Mouse (Mus musculus): Measurements from ENCODE around the gene Shroom3. TPM values are rescaled to one million over a fixed set of nuclear protein-coding genes. Genes with fewer than 3 reads are reported as not detected.

Shroom3 gene
- polyA plus RNA-seq, 1 experiment from 2014 or later: 3.8 TPM

- Histone ChIP-seq H3K36me3 (ENCODE audit: control insufficient read depth, insufficient read depth, low read length) (no peaks in the 10 kb centered on the region), H3K4me3 (ENCODE audit: low read depth, low read length) (no peak overlapping the region), H3K4me1 (ENCODE audit: control insufficient read depth, insufficient read depth, low read length) (no peaks in the 10 kb centered on the region), H3K9ac (ENCODE audit: low read length) (no peak overlapping the region), H3K9me3 (ENCODE audit: control insufficient read depth, low read length) (no peaks in the 10 kb centered on the region), H3K4me2 (ENCODE audit: low read depth, severe bottlenecking) (no peak overlapping the region), H3K27ac (replicated peaks; ENCODE audit: low read depth, low read length) (no peak overlapping the region), H3K27me3 (ENCODE audit: control insufficient read depth, insufficient read depth, low read length) (no peaks in the 10 kb centered on the region)
- WGBS: 88% methylated on average over 13 of the region's 13 CpGs
- ATAC-seq (ENCODE audit: insufficient number of reproducible peaks, low FRiP score, low TSS enrichment, low read depth) (no peak), DNase-seq (ENCODE audit: low spot score) (no peak)
Measured at GRCm38 (mm10) chr5:92964691-92965090, 281.5 kb downstream of the Shroom3 start.

DNA sequence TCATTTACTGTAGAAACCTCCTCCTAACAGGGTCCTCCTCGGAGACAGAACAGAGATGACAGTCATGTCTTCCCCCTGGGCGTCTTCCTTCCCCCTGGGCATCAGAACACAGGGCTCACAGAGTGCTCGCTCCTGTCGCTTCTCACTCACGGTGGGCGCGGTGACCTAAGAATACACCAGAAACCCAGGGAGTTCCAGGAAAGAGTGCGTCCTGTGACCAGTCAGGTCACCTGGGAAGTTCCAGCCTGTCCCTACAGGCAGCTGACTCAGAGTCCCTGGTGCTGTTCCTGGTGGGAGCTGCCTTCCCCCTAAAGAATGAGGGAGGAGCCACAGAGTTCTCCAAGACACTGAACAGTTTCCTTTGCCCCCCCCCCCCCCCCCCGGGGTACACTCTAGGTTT is 283.9 kb downstream of the Shroom3 start:
- H3K27me3 ChIP-seq (ENCODE audit: control insufficient read depth, insufficient read depth, low read length): no peaks in the 10 kb centered on the region
- ATAC-seq (ENCODE audit: insufficient number of reproducible peaks, low FRiP score, low TSS enrichment, low read depth) (no peak), DNase-seq (ENCODE audit: low spot score) (no peak)
- no peak overlapping the region for H3K4me2 ChIP-seq (ENCODE audit: low read depth, severe bottlenecking)
- no peaks in the 10 kb centered on the region for H3K36me3 ChIP-seq (ENCODE audit: control insufficient read depth, insufficient read depth, low read length)
- whole genome bisulfite sequencing: 85% methylated on average over 9 of the region's 9 CpGs
- H3K9me3 ChIP-seq (ENCODE audit: control insufficient read depth, low read length): no peaks in the 10 kb centered on the region
- H3K4me3 ChIP-seq (ENCODE audit: low read depth, low read length): no peak overlapping the region
- no peaks in the 10 kb centered on the region for H3K4me1 ChIP-seq (ENCODE audit: control insufficient read depth, insufficient read depth, low read length)
- H3K9ac ChIP-seq (ENCODE audit: low read length): no peak overlapping the region
- no peak overlapping the region for H3K27ac ChIP-seq (replicated peaks; ENCODE audit: low read depth, low read length)

DNA sequence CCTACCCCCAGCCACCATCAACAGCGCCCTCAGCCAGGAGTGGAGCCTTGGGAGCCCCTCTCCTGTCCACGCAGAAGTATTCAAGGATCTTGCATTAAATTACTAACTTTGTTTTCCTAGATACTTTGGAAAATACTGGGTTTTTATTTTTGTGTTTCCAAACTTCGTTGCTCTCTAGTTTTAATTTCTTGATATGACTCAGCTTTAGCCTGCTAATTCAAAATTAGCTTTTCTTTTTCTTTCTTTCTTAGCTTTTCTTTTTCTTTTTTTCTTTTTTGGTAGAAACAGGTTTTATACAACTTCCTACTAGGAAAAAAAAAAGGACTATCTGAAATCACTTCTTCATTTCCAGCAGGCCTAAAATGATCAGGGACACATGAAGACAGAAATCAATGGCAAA is 284.7 kb downstream of the Shroom3 start:
- WGBS: 91% methylated on average over 3 of the region's 3 CpGs
- H3K9ac ChIP-seq (ENCODE audit: low read length): no peak overlapping the region
- no peaks in the 10 kb centered on the region for H3K4me1 ChIP-seq (ENCODE audit: control insufficient read depth, insufficient read depth, low read length)
- ATAC-seq (ENCODE audit: insufficient number of reproducible peaks, low FRiP score, low TSS enrichment, low read depth) (no peak), DNase-seq (ENCODE audit: low spot score) (no peak)
- no peak overlapping the region for H3K27ac ChIP-seq (replicated peaks; ENCODE audit: low read depth, low read length)
- H3K4me3 ChIP-seq (ENCODE audit: low read depth, low read length): no peak overlapping the region
- H3K27me3 ChIP-seq (ENCODE audit: control insufficient read depth, insufficient read depth, low read length): no peaks in the 10 kb centered on the region
- H3K9me3 ChIP-seq (ENCODE audit: control insufficient read depth, low read length): no peaks in the 10 kb centered on the region
- H3K36me3 ChIP-seq (ENCODE audit: control insufficient read depth, insufficient read depth, low read length): no peaks in the 10 kb centered on the region
- no peak overlapping the region for H3K4me2 ChIP-seq (ENCODE audit: low read depth, severe bottlenecking)

GRCm38 (mm10) chr5:92969443-92969842 is 286.2 kb downstream of the Shroom3 start:
- no peaks in the 10 kb centered on the region for H3K36me3 ChIP-seq (ENCODE audit: control insufficient read depth, insufficient read depth, low read length)
- DNase-seq (ENCODE audit: low spot score) (no peak), ATAC-seq (ENCODE audit: insufficient number of reproducible peaks, low FRiP score, low TSS enrichment, low read depth) (no peak)
- no peak overlapping the region for H3K27ac ChIP-seq (replicated peaks; ENCODE audit: low read depth, low read length)
- no peaks in the 10 kb centered on the region for H3K4me1 ChIP-seq (ENCODE audit: control insufficient read depth, insufficient read depth, low read length)
- H3K4me2 ChIP-seq (ENCODE audit: low read depth, severe bottlenecking): no peak overlapping the region
- 89% methylated on average over 8 of the region's 8 CpGs for WGBS
- no peaks in the 10 kb centered on the region for H3K27me3 ChIP-seq (ENCODE audit: control insufficient read depth, insufficient read depth, low read length)
- H3K4me3 ChIP-seq (ENCODE audit: low read depth, low read length): no peak overlapping the region
- no peaks in the 10 kb centered on the region for H3K9me3 ChIP-seq (ENCODE audit: control insufficient read depth, low read length)
- no peak overlapping the region for H3K9ac ChIP-seq (ENCODE audit: low read length)

DNA sequence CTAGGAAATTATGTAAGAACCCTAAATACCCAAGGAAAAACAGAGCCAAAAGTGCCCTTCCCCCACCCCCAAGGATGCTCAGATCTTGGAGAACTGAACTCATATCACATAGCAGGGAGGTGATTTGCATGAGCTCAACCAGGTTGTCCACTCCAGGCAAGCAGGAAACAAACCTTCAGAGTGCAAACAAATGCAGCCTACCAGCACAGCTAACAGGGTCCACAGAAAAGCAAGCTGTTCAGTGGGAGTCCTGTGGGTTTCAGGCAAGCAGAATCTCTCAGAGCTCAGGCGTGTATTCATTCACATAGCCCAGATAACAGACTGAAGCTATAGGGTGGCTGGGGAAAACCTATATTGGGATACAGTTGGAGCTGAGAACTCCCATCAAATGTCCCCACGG is 286.7 kb downstream of the Shroom3 start:
- Histone ChIP-seq H3K27me3 (ENCODE audit: control insufficient read depth, insufficient read depth, low read length) (no peaks in the 10 kb centered on the region), H3K36me3 (ENCODE audit: control insufficient read depth, insufficient read depth, low read length) (no peaks in the 10 kb centered on the region), H3K9me3 (ENCODE audit: control insufficient read depth, low read length) (no peaks in the 10 kb centered on the region), H3K4me2 (ENCODE audit: low read depth, severe bottlenecking) (no peak overlapping the region), H3K4me3 (ENCODE audit: low read depth, low read length) (no peak overlapping the region), H3K27ac (replicated peaks; ENCODE audit: low read depth, low read length) (no peak overlapping the region), H3K9ac (ENCODE audit: low read length) (no peak overlapping the region), H3K4me1 (ENCODE audit: control insufficient read depth, insufficient read depth, low read length) (no peaks in the 10 kb centered on the region)
- 74% methylated on average over 2 of the region's 2 CpGs for WGBS
- no peak for ATAC-seq (ENCODE audit: insufficient number of reproducible peaks, low FRiP score, low TSS enrichment, low read depth)
- DNase-seq (ENCODE audit: low spot score): no peak

- H3K27ac ChIP-seq (replicated peaks; ENCODE audit: low read depth, low read length): no peak overlapping the region
- H3K27me3 ChIP-seq (ENCODE audit: control insufficient read depth, insufficient read depth, low read length): no peaks in the 10 kb centered on the region
- H3K9ac ChIP-seq (ENCODE audit: low read length): no peak overlapping the region
- H3K4me2 ChIP-seq (ENCODE audit: low read depth, severe bottlenecking): no peak overlapping the region
- no peaks in the 10 kb centered on the region for H3K9me3 ChIP-seq (ENCODE audit: control insufficient read depth, low read length)
- H3K4me3 ChIP-seq (ENCODE audit: low read depth, low read length): no peak overlapping the region
- no peaks in the 10 kb centered on the region for H3K4me1 ChIP-seq (ENCODE audit: control insufficient read depth, insufficient read depth, low read length)
- 37% methylated on average over 7 of the region's 7 CpGs for WGBS
- peak; percentile 62 for DNase-seq (ENCODE audit: low spot score)
- no peak for ATAC-seq (ENCODE audit: insufficient number of reproducible peaks, low FRiP score, low TSS enrichment, low read depth)
- no peaks in the 10 kb centered on the region for H3K36me3 ChIP-seq (ENCODE audit: control insufficient read depth, insufficient read depth, low read length)
Measured at GRCm38 (mm10) chr5:92970480-92970879, 287.2 kb downstream of the Shroom3 start.

GRCm38 (mm10) chr5:92980393-92980792 is 297.2 kb downstream of the Shroom3 start:
- H3K4me1 ChIP-seq (ENCODE audit: control insufficient read depth, insufficient read depth, low read length): no peaks in the 10 kb centered on the region
- H3K27me3 ChIP-seq (ENCODE audit: control insufficient read depth, insufficient read depth, low read length): no peaks in the 10 kb centered on the region
- H3K36me3 ChIP-seq (ENCODE audit: control insufficient read depth, insufficient read depth, low read length): no peaks in the 10 kb centered on the region
- no peak overlapping the region for H3K9ac ChIP-seq (ENCODE audit: low read length)
- no peak for DNase-seq (ENCODE audit: low spot score)
- H3K4me2 ChIP-seq (ENCODE audit: low read depth, severe bottlenecking): no peak overlapping the region
- H3K9me3 ChIP-seq (ENCODE audit: control insufficient read depth, low read length): no peaks in the 10 kb centered on the region
- WGBS: 87% methylated on average over 6 of the region's 6 CpGs
- H3K27ac ChIP-seq (replicated peaks; ENCODE audit: low read depth, low read length): no peak overlapping the region
- ATAC-seq (ENCODE audit: insufficient number of reproducible peaks, low FRiP score, low TSS enrichment, low read depth): no peak
- no peak overlapping the region for H3K4me3 ChIP-seq (ENCODE audit: low read depth, low read length)

DNA sequence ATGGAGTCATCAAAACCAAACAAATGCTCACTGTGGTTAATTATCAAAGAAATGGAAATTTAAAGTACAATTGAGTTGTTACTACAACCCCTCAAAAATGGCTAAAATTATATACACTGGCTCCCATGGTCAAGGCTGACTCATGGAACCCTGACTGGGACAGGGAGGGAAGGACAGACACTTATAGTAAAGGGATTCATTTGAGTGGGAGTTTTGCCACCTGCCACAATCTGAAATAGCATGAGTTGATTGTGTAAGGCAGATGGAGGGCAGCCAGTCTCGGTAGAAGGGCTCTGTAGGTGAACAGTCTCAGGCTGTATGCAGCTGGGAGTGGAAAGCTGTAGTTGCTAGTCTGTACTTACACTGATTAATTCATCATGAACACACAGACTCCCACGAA is 297.6 kb downstream of the Shroom3 start:
- H3K4me3 ChIP-seq (ENCODE audit: low read depth, low read length): no peak overlapping the region
- H3K27ac ChIP-seq (replicated peaks; ENCODE audit: low read depth, low read length): no peak overlapping the region
- no peaks in the 10 kb centered on the region for H3K27me3 ChIP-seq (ENCODE audit: control insufficient read depth, insufficient read depth, low read length)
- H3K9me3 ChIP-seq (ENCODE audit: control insufficient read depth, low read length): no peaks in the 10 kb centered on the region
- no peak overlapping the region for H3K9ac ChIP-seq (ENCODE audit: low read length)
- DNase-seq (ENCODE audit: low spot score): no peak
- WGBS: 79% methylated on average over 2 of the region's 2 CpGs
- H3K36me3 ChIP-seq (ENCODE audit: control insufficient read depth, insufficient read depth, low read length): no peaks in the 10 kb centered on the region
- H3K4me2 ChIP-seq (ENCODE audit: low read depth, severe bottlenecking): no peak overlapping the region
- H3K4me1 ChIP-seq (ENCODE audit: control insufficient read depth, insufficient read depth, low read length): no peaks in the 10 kb centered on the region
- no peak for ATAC-seq (ENCODE audit: insufficient number of reproducible peaks, low FRiP score, low TSS enrichment, low read depth)

GRCm38 (mm10) chr5:92982673-92983072 is 299.4 kb downstream of the Shroom3 start:
- Histone ChIP-seq H3K4me3 (ENCODE audit: low read depth, low read length) (no peak overlapping the region), H3K4me2 (ENCODE audit: low read depth, severe bottlenecking) (no peak overlapping the region), H3K9me3 (ENCODE audit: control insufficient read depth, low read length) (no peaks in the 10 kb centered on the region), H3K36me3 (ENCODE audit: control insufficient read depth, insufficient read depth, low read length) (no peaks in the 10 kb centered on the region), H3K27ac (replicated peaks; ENCODE audit: low read depth, low read length) (no peak overlapping the region), H3K4me1 (ENCODE audit: control insufficient read depth, insufficient read depth, low read length) (no peaks in the 10 kb centered on the region), H3K27me3 (ENCODE audit: control insufficient read depth, insufficient read depth, low read length) (no peaks in the 10 kb centered on the region), H3K9ac (ENCODE audit: low read length) (no peak overlapping the region)
- DNase-seq (ENCODE audit: low spot score): no peak
- no peak for ATAC-seq (ENCODE audit: insufficient number of reproducible peaks, low FRiP score, low TSS enrichment, low read depth)
